Comparison of ENCODE assay signal across 15 mouse cellular contexts in genomic region chr13:6500881-6501280, GRCm38 (mm10).
"Had no signal": no experiment of that assay in that cellular context is flagged by ENCODE, and none has a peak within 500 bp of the region (broad histone marks: within the 10 kb centered on the region; RNA-seq: fewer than 3 reads in every experiment).

No protein-coding gene starts in this region.

- DNase-seq: gastrocnemius, postnatal 14 days; gastrocnemius, postnatal 36 days; heart, adult 18-20 months; heart, postnatal 10 days; heart, postnatal 4 days; kidney, adult 18-20 months; kidney, adult 8-10 months; kidney, postnatal 10 days; kidney, postnatal 25 days; kidney, postnatal 4 days; liver had no signal

- ATAC-seq: hindbrain, embryonic 16.5 days; inflammation-experienced regulatory T-cells, adult 6 months; intestine, embryonic 15.5 days; intestine, postnatal 0 days had no signal
